Mouse (Mus musculus): ENCODE data around the gene Gm4788.
"Not testable (repeated sequence)": the region's sequence is repeated elsewhere in the genome, so short reads cannot be mapped to it uniquely, and the experiment has no call there.

Gene Gm4788

GRCm38 (mm10) chr1:139781143-139781542 is at the start of gene Gm4788:
TSS of gene Gm4788 (minus strand) at chr1:139781243.
- Histone ChIP-seq H3K9me3 (ENCODE audit: low read length) (peaks cover 17% of the 10 kb centered on the region), H3K4me1 (replicated peaks; ENCODE audit: low read depth, low read length) (no peaks in the 10 kb centered on the region), H3K4me3 (replicated peaks; ENCODE audit: low read length) (no peak within 1 kb of the TSS), H3K36me3 (ENCODE audit: insufficient read depth, low read length) (no peaks in the 10 kb centered on the region), H3K27me3 (ENCODE audit: insufficient read depth, low read length) (no peaks in the 10 kb centered on the region)
- TF ChIP-seq NANOG (IDR thresholded peaks at IDR 0.05; ENCODE audit: borderline replicate concordance, low read length) (no peak), POU5F1 (IDR thresholded peaks at IDR 0.05; ENCODE audit: borderline replicate concordance, low read length) (no peak), CTCF (conservative IDR thresholded peaks at IDR 0.05; ENCODE audit: low read length) (no peak)

- TF ChIP-seq NANOG (IDR thresholded peaks at IDR 0.05; ENCODE audit: borderline replicate concordance, low read length) (no peak), POU5F1 (IDR thresholded peaks at IDR 0.05; ENCODE audit: borderline replicate concordance, low read length) (no peak), CTCF (conservative IDR thresholded peaks at IDR 0.05; ENCODE audit: low read length) (no peak)
- no peaks in the 10 kb centered on the region for H3K27me3 ChIP-seq (ENCODE audit: insufficient read depth, low read length)
- H3K4me1 ChIP-seq (replicated peaks; ENCODE audit: low read depth, low read length): no peaks in the 10 kb centered on the region
- H3K9me3 ChIP-seq (ENCODE audit: low read length): no peaks in the 10 kb centered on the region
- no peak overlapping the region for H3K4me3 ChIP-seq (replicated peaks; ENCODE audit: low read length)
- no peaks in the 10 kb centered on the region for H3K36me3 ChIP-seq (ENCODE audit: insufficient read depth, low read length)
Measured at GRCm38 (mm10) chr1:139808594-139808993, 27.6 kb upstream of the Gm4788 start.

GRCm38 (mm10) chr1:139769913-139770312 is 11.1 kb downstream of the Gm4788 start:
- not testable (repeated sequence) for H3K36me3 ChIP-seq (ENCODE audit: insufficient read depth, low read length); H3K4me1 ChIP-seq (replicated peaks; ENCODE audit: low read depth, low read length); H3K4me3 ChIP-seq (replicated peaks; ENCODE audit: low read length)

GRCm38 (mm10) chr1:139716681-139717080 is 64.4 kb downstream of the Gm4788 start:
- H3K27me3 ChIP-seq (ENCODE audit: insufficient read depth, low read length); H3K4me1 ChIP-seq (replicated peaks; ENCODE audit: low read depth, low read length); H3K9me3 ChIP-seq (ENCODE audit: low read length); H3K36me3 ChIP-seq (ENCODE audit: insufficient read depth, low read length): not testable (repeated sequence)
- peak overlapping the region; percentile 48; the same call in 1 of the 2 replicates for H3K4me3 ChIP-seq (replicated peaks; ENCODE audit: low read length)

More at GRCm38 (mm10) chr1:139769913-139770312, 11.1 kb downstream of the Gm4788 start:
- not testable (repeated sequence) for H3K9me3 ChIP-seq (ENCODE audit: low read length); H3K27me3 ChIP-seq (ENCODE audit: insufficient read depth, low read length)

- H3K27me3 ChIP-seq (ENCODE audit: insufficient read depth, low read length); H3K4me3 ChIP-seq (replicated peaks; ENCODE audit: low read length); H3K4me1 ChIP-seq (replicated peaks; ENCODE audit: low read depth, low read length); H3K36me3 ChIP-seq (ENCODE audit: insufficient read depth, low read length): not testable (repeated sequence)
- peaks cover 11% of the 10 kb centered on the region for H3K9me3 ChIP-seq (ENCODE audit: low read length)
Measured at GRCm38 (mm10) chr1:139716249-139716648, 64.8 kb downstream of the Gm4788 start.

GRCm38 (mm10) chr1:139649921-139650320 is 131.1 kb downstream of the Gm4788 start:
- peak overlapping the region; percentile 68 for H3K4me3 ChIP-seq (replicated peaks; ENCODE audit: low read length)
- H3K4me1 ChIP-seq (replicated peaks; ENCODE audit: low read depth, low read length); H3K27me3 ChIP-seq (ENCODE audit: insufficient read depth, low read length); H3K9me3 ChIP-seq (ENCODE audit: low read length); H3K36me3 ChIP-seq (ENCODE audit: insufficient read depth, low read length): not testable (repeated sequence)
